Mouse (Mus musculus) limb, embryonic 15.5 days (tissue): ENCODE data around the gene Fgf2. TPM values are rescaled to one million over a fixed set of nuclear protein-coding genes. Genes with fewer than 3 reads are reported as not detected.

ENCODE experiments used
- ATAC-seq: fragments of 200-750 bp; cut with Nextera tagmentation; 2 replicates; pipeline ENCODE4 v1.8.0; 2017; ENCODE audit warnings: low read depth, moderate TSS enrichment; ENCODE audit not compliant: insufficient number of reproducible peaks, low FRiP score, low TSS enrichment
- H3K27ac ChIP-seq: fragments of 300-500 bp; sonication (generic); 2 replicates; pipeline ENCODE4 v1.5.1; 2015; ENCODE audit warnings: moderate library complexity, mild to moderate bottlenecking, inconsistent platforms
- H3K27me3 ChIP-seq: fragments of 300-500 bp; sonication (generic); 2 replicates; pipeline ENCODE4 v1.6.1; 2015; ENCODE audit warnings: inconsistent platforms
- H3K36me3 ChIP-seq: fragments of 300-500 bp; sonication (generic); 2 replicates; pipeline ENCODE4 v1.6.1; 2015; ENCODE audit warnings: inconsistent platforms
- H3K4me1 ChIP-seq: fragments of 300-500 bp; sonication (generic); 2 replicates; pipeline ENCODE4 v1.6.1; 2015; ENCODE audit warnings: inconsistent platforms
- H3K4me2 ChIP-seq: fragments of 300-500 bp; sonication (generic); 2 replicates; pipeline ENCODE4 v1.6.1; 2015; ENCODE audit warnings: mild to moderate bottlenecking, inconsistent platforms
- H3K4me3 ChIP-seq: fragments of 300-500 bp; sonication (generic); 2 replicates; pipeline ENCODE4 v1.5.1; 2015; ENCODE audit warnings: mild to moderate bottlenecking, inconsistent platforms
- H3K9ac ChIP-seq: fragments of 300-500 bp; sonication (generic); 2 replicates; pipeline ENCODE4 v1.6.1; 2015; ENCODE audit warnings: inconsistent platforms
- H3K9me3 ChIP-seq: fragments of 300-500 bp; sonication (generic); 2 replicates; pipeline ENCODE4 v1.6.1; 2016; ENCODE audit warnings: inconsistent platforms
- WGBS: fragments of 180-500 bp; shearing (Covaris S2); methylation state at CpG from one replicate; pipeline ENCODE4 v1.1.7; 2015; 5-methylcytosine and 5-hydroxymethylcytosine counted together
- polyA plus RNA-seq: library from polyadenylated mRNA; unstranded; fragments of >200 nt; fragmentation: Nextera tagmentation; extraction: Ambion mirVana; gene quantifications from 2 replicates; pipeline ENCODE4 v1.2.1, GENCODE M21; 2015

Gene Fgf2
- polyA plus RNA-seq, 1 experiment from 2014 or later: 7.5 TPM

DNA sequence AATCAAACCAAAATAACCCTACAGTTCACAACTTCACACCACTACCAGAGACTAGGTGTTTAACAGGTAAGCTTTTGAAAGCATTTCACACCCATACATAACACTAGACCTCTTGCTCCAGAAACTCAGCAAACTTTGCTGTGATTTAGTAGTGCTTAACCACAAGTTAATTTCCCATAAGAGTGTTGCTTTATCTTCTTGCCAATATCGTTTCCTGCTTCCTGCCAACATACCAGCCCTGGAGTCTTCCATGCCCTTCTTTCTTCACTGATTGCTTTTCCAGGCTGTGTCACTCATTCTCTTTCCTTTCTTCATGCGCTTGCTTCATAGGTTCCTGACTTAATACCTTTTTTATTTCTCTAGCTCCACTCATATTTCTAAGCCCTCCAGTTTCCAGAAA is 19.7 kb upstream of the Fgf2 start:
- no peaks in the 10 kb centered on the region for H3K27me3 ChIP-seq
- H3K9ac ChIP-seq: no peak overlapping the region
- no peaks in the 10 kb centered on the region for H3K9me3 ChIP-seq
- no peak overlapping the region for H3K4me2 ChIP-seq
- no peaks in the 10 kb centered on the region for H3K36me3 ChIP-seq
- peak overlapping the region; percentile 35; the same call in 1 of the 2 replicates for H3K27ac ChIP-seq
- H3K4me3 ChIP-seq: no peak overlapping the region
- peaks cover 16% of the 10 kb centered on the region; the same call in 1 of the 2 replicates for H3K4me1 ChIP-seq
- ATAC-seq: peak; percentile 48; the same call in 1 of the 2 replicates
- 45% methylated on average over 2 of the region's 2 CpGs for WGBS

DNA sequence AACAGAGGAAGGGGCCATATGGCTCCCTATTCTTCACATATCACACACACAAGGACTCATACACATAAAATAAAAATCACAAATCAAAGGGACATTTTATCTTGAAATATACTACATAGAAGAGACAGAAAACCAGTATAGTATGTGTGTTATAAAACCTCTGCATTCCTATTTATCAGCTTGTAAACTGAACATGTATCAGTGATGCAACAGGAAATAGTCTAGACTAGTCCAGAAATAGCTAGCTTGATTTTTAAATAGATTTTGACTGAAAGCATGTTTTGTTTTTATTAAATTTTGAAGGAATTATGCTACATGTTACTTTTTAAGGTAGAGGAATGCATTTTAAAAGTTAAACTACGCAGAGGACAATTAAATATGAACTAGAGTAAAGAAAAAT is 18.2 kb upstream of the Fgf2 start:
- Histone ChIP-seq H3K4me1 (peaks cover 14% of the 10 kb centered on the region; the same call in 1 of the 2 replicates), H3K27me3 (no peaks in the 10 kb centered on the region), H3K36me3 (no peaks in the 10 kb centered on the region), H3K4me3 (no peak overlapping the region), H3K4me2 (no peak overlapping the region), H3K9me3 (no peaks in the 10 kb centered on the region), H3K27ac (no peak overlapping the region), H3K9ac (no peak overlapping the region)
- WGBS: 46% methylated on average over 1 of the region's 1 CpGs
- ATAC-seq: no peak

DNA sequence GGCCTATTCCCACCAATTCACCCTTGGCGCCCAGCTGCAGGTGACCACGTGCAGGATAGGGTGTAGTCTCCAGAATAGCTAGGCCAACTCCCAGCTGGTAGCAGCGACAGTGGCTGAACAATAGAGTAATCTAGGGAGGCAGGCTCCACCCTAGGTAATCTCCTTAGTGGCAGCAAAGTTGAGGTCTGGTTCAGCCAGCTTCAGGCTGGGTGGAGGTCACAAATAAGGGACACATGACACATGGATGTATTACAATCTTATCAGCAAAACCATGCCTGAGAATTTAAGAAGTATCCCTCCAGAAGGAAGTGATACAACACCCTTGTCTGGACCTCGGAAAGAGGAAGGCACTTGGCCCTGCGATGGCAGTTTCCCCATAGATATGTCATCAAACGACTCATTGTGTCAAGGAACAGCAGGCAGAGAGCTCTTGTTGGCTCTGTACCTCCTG is 16.1 kb upstream of the Fgf2 start:
- H3K4me3 ChIP-seq: no peak overlapping the region
- no peaks in the 10 kb centered on the region for H3K9me3 ChIP-seq
- H3K27me3 ChIP-seq: no peaks in the 10 kb centered on the region
- 69% methylated on average over 6 of the region's 6 CpGs for WGBS
- ATAC-seq: no peak
- H3K27ac ChIP-seq: no peak overlapping the region
- H3K36me3 ChIP-seq: no peaks in the 10 kb centered on the region
- no peak overlapping the region for H3K4me2 ChIP-seq
- peaks cover 14% of the 10 kb centered on the region; the same call in 1 of the 2 replicates for H3K4me1 ChIP-seq
- H3K9ac ChIP-seq: no peak overlapping the region

DNA sequence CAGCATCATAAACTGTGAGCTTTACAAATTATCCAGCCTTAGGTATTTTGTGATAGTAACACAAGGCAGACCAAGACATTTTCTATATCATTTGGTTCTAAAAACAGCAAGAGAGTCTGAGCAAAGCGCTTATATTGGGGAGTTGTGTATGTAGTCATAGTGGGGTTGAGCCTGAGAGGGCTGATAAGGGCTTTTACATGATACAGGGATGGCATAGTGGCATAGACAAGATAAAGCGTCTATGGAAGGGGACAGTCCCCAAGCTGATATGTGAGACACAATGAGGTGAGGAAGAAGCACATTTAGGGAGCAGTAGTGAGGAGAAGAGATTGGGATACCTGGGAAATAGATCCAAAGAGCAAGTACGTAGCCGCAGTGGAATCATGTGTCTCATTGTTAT is 14.1 kb upstream of the Fgf2 start:
- Histone ChIP-seq H3K9ac (no peak overlapping the region), H3K27ac (no peak overlapping the region), H3K4me1 (peaks cover 3% of the 10 kb centered on the region; the same call in 1 of the 2 replicates), H3K4me2 (no peak overlapping the region), H3K4me3 (no peak overlapping the region), H3K9me3 (no peaks in the 10 kb centered on the region), H3K27me3 (no peaks in the 10 kb centered on the region), H3K36me3 (no peaks in the 10 kb centered on the region)
- whole genome bisulfite sequencing: 92% methylated on average over 4 of the region's 4 CpGs
- no peak for ATAC-seq

DNA sequence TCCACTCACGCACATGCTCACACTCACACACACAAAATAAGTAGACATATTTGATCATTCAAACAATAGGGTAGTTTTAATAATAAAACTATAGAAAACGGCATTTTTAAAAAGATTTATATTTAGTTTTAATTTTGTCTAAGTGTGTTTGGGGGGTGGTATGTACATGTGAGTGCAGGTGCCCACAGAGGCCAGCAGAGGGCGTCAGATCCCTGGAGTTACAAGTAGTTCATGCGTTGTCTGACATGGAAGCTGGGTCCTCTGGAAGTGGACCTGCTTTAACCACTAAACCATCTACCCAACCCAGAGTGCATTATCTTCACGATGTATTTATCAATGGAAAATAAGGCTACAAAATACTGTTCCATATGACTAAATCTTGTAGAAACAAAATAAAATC is 7.0 kb upstream of the Fgf2 start:
- Histone ChIP-seq H3K27ac (no peak overlapping the region), H3K36me3 (no peaks in the 10 kb centered on the region), H3K4me1 (no peaks in the 10 kb centered on the region), H3K9me3 (no peaks in the 10 kb centered on the region), H3K4me2 (no peak overlapping the region), H3K9ac (no peak overlapping the region), H3K27me3 (no peaks in the 10 kb centered on the region), H3K4me3 (no peak overlapping the region)
- no peak for ATAC-seq
- 62% methylated on average over 5 of the region's 5 CpGs for WGBS

- Histone ChIP-seq H3K9me3 (no peaks in the 10 kb centered on the region), H3K27ac (no peak overlapping the region), H3K4me3 (no peak overlapping the region), H3K4me1 (peaks cover 3% of the 10 kb centered on the region), H3K4me2 (no peak overlapping the region), H3K36me3 (no peaks in the 10 kb centered on the region), H3K27me3 (no peaks in the 10 kb centered on the region; the same call in 1 of the 2 replicates), H3K9ac (no peak overlapping the region)
- ATAC-seq: no peak
- WGBS: 78% methylated on average over 5 of the region's 5 CpGs
Observed at GRCm38 (mm10) chr3:37342811-37343210, 5.3 kb upstream of the Fgf2 start.

DNA sequence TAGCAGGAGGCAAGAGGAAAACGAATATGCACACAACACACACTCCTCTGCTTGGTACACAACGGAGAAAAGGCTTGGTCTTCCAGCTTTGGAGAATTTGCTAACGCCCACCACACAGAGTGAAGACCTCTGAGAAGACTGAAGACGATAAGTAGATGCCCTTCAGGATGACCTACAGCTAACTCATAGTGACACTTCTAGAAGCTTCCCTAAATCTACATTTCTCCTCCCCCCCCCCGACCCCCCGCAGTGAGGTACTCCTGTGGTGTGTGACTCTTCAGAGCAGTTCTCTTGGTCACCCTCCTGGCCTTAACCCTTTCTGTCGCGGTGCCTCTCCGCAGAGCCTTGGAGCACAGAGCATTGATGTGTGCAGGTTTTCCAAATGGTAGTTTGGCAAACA is 475 bp upstream of the Fgf2 start:
- H3K4me2 ChIP-seq: peak overlapping the region; percentile 85
- peak overlapping the region; percentile 92 for H3K27ac ChIP-seq
- H3K9me3 ChIP-seq: no peaks in the 10 kb centered on the region
- H3K9ac ChIP-seq: no peak overlapping the region
- no peak for ATAC-seq
- no peaks in the 10 kb centered on the region for H3K36me3 ChIP-seq
- H3K4me1 ChIP-seq: peaks cover 19% of the 10 kb centered on the region
- 33% methylated on average over 9 of the region's 9 CpGs for WGBS
- no peaks in the 10 kb centered on the region; the same call in 1 of the 2 replicates for H3K27me3 ChIP-seq
- peak overlapping the region; percentile 78 for H3K4me3 ChIP-seq

GRCm38 (mm10) chr3:37349166-37349548 is 1.0 kb downstream of the Fgf2 start:
- Histone ChIP-seq H3K4me2 (peak overlapping the region; percentile 85), H3K9ac (peak overlapping the region; percentile 87), H3K27me3 (no peaks in the 10 kb centered on the region; the same call in 1 of the 2 replicates), H3K27ac (peak overlapping the region; percentile 92), H3K4me3 (peak overlapping the region; percentile 78), H3K9me3 (no peaks in the 10 kb centered on the region), H3K36me3 (no peaks in the 10 kb centered on the region), H3K4me1 (peaks cover 29% of the 10 kb centered on the region)
- ATAC-seq: no peak
- 11% methylated on average over 8 of the region's 8 CpGs for WGBS

DNA sequence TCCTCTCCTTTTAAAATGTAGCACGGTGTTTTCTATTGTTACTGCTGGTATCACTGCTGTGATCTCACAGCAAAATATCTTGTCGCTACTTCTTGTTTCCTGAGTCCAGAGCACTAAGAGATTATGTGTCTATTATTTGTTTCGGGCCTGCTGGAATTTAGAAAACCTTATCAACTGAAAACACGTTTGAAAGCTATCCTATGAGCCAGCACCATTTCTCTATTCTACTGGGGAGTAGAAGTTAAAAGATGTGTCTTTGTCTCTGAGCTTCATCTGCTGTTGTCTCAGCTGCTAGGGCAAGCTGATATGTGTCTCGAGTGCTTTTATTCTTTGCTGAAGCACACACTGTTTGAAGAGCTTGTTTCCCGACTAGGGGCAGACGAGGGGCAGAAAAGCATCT is 2.2 kb downstream of the Fgf2 start:
- no peaks in the 10 kb centered on the region for H3K9me3 ChIP-seq
- ATAC-seq: no peak
- peak overlapping the region; percentile 6; the same call in 1 of the 2 replicates for H3K4me3 ChIP-seq
- H3K4me2 ChIP-seq: 0 out of 2 replicates have a peak overlapping the region, but pooled peaks have one; percentile 85
- H3K36me3 ChIP-seq: no peaks in the 10 kb centered on the region
- no peak overlapping the region for H3K9ac ChIP-seq
- H3K27ac ChIP-seq: no peak overlapping the region
- H3K4me1 ChIP-seq: peaks cover 35% of the 10 kb centered on the region
- no peaks in the 10 kb centered on the region; the same call in 1 of the 2 replicates for H3K27me3 ChIP-seq
- 66% methylated on average over 7 of the region's 7 CpGs for WGBS

GRCm38 (mm10) chr3:37353951-37354481 is 5.9 kb downstream of the Fgf2 start:
- H3K9me3 ChIP-seq: no peaks in the 10 kb centered on the region
- H3K27ac ChIP-seq: peak overlapping the region; percentile 83
- H3K36me3 ChIP-seq: no peaks in the 10 kb centered on the region
- no peak overlapping the region for H3K9ac ChIP-seq
- H3K4me3 ChIP-seq: no peak overlapping the region
- H3K27me3 ChIP-seq: no peaks in the 10 kb centered on the region
- H3K4me2 ChIP-seq: no peak overlapping the region
- ATAC-seq: peak; percentile 88
- WGBS: 22% methylated on average over 10 of the region's 10 CpGs
- H3K4me1 ChIP-seq: peaks cover 28% of the 10 kb centered on the region

GRCm38 (mm10) chr3:37354737-37355136 is 6.6 kb downstream of the Fgf2 start:
- no peak overlapping the region for H3K4me3 ChIP-seq
- H3K4me1 ChIP-seq: peaks cover 21% of the 10 kb centered on the region
- H3K36me3 ChIP-seq: no peaks in the 10 kb centered on the region
- no peak overlapping the region for H3K9ac ChIP-seq
- no peaks in the 10 kb centered on the region for H3K9me3 ChIP-seq
- no peaks in the 10 kb centered on the region for H3K27me3 ChIP-seq
- no peak for ATAC-seq
- peak overlapping the region; percentile 83 for H3K27ac ChIP-seq
- WGBS: 39% methylated on average over 1 of the region's 1 CpGs
- no peak overlapping the region for H3K4me2 ChIP-seq

- Histone ChIP-seq H3K36me3 (no peaks in the 10 kb centered on the region), H3K4me1 (peaks cover 12% of the 10 kb centered on the region; the same call in 1 of the 2 replicates), H3K4me2 (no peak overlapping the region), H3K9me3 (no peaks in the 10 kb centered on the region), H3K27me3 (no peaks in the 10 kb centered on the region), H3K4me3 (no peak overlapping the region), H3K9ac (no peak overlapping the region), H3K27ac (no peak overlapping the region)
- 62% methylated on average over 9 of the region's 9 CpGs for WGBS
- ATAC-seq: no peak
Observed at GRCm38 (mm10) chr3:37360729-37361128, 12.6 kb downstream of the Fgf2 start.
